Mouse (Mus musculus): Measurements from ENCODE around the gene Actr8.

Gene Actr8

GRCm38 (mm10) chr14:29978254-29979204 lies at the start of gene Actr8:
Actr8 (plus strand) TSS chr14:29978337.
- peak; percentile 93 to 95 for DNase-seq (ENCODE audit: low spot score in 2 of 2)

- DNase-seq (ENCODE audit: low spot score in 2 of 2) = no peak
Observed at GRCm38 (mm10) chr14:29928966-29929365, 49.2 kb upstream of the Actr8 start.

DNA sequence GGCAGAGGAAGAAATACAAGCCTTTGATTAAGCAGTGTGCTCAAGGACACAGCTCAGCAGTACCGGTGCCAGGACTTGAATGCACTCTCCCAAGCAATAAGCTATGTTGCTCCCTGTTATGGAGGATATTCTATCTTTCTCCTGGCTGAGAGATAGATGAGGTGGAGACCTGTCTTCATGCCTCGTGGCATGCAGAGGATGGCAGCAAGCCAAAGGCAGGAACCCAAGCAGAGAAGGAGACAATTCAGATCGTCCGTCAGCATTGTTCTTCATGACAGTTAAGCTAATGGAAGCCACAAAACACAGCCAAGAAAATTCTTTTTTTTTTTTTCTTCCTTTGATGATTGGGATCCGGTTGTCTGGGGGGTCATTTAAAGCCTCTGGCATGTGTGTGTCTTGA lies 42.6 kb upstream of the Actr8 start:
- DNase-seq (ENCODE audit: low spot score in 2 of 2) = peak in 1 of 2 experiments; percentile 22

DNA sequence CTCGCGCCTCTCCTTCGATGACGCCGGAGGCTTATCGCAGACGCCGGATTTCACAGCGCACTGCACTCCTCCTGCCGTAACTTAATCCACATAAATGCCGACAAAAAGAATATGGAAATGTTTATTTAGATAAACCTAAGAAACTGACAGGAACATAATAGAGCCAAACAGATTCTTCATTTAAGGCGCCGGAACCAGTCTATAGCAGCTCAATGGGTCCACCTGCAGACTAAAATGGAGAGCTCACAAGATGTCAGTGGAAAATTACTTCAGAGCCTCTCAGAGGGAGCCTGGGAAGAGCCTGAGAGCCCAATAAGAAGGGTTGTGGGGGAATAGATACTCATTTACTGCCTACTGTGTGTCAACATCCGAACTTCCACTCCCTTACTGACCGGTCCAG lies 40.7 kb upstream of the Actr8 start:
- DNase-seq (ENCODE audit: low spot score in 2 of 2) = no peak

DNA sequence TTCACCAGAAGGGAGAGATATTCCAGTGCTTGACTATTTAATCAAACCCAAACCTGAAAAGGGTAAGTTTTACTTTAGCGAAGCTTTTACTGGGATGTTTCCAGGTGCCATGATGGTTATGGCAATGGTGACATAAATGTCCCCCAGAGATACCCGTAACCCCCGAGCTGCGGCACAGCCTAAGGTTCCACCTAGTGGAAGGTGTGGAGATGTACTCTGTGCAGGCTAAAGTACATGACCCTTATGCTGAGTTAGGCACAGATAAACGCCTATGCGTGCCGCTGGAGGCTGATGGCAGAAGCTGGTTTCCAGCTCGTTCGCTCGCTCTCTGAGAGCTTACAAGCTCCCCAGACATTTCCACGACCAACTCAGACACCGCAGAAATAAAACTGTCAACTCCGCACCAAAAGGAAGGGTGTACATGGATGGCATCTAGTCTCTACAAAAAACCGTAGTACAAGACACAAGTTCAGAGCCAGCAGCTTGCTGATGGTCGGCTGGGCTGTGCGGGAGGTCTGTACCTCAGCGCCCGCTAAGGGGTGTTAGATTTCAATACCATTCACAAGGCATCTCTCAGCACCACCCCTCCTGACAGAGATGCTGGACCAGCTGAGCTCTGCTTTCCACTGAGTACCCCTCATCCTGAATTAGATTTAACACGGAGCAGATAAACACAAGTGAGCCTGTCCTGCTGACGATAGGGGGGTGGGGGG lies 38.4 kb upstream of the Actr8 start:
- DNase-seq (ENCODE audit: low spot score in 2 of 2) = no peak

DNA sequence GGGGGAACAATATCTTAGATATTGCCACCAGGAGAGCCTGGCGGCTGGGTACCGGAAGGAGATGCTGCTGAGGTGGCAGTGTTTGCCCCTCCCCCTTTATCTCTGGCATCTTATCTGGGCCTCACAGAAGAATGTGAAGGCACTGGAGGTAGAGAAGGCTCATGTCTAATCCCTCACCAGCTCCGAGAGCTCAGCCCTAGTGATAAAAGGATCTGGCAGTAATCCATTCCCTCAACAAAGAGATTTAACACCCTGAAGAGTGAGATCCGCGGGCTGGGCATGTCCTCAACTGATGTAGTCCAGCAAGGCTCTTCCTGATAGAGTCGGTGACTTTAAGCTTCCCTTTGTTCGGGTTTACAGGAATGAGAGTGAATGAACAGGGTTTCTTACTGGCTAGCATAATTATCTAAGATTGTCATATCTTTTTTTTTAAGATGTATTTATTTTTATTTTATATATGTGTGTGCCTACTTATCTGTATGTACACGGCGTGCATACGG lies 37.8 kb upstream of the Actr8 start:
- DNase-seq (ENCODE audit: low spot score in 2 of 2) = no peak

GRCm38 (mm10) chr14:29940877-29941276 lies 37.3 kb upstream of the Actr8 start:
- DNase-seq (ENCODE audit: low spot score in 2 of 2) = peak in 1 of 2 experiments; percentile 61

DNA sequence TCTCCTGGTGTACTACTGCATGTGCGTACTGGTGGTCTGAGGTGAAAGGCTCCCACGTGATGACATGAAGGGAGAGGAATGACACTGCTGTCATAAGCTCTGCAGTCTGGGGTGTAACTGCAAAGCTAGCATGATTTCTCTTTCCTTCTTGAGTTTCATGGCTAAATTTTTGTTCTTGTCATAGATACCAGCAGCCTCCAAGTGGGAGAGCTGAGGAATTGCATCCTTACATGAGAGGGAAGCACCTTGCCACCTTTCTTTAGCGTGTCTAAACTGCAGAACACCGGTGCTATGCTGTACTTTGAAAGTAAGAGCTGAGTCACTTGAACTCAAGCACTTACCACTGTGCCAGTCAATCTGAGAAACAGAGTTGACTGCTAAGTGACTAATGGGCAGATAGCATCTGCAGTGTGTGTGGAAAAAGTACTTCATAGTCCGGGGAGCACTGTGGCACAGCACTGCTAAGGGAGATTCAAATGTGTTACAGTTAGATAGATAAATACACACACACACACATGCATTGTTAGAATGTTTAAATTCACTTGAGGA lies 31.3 kb upstream of the Actr8 start:
- DNase-seq (ENCODE audit: low spot score in 2 of 2) = no peak

DNA sequence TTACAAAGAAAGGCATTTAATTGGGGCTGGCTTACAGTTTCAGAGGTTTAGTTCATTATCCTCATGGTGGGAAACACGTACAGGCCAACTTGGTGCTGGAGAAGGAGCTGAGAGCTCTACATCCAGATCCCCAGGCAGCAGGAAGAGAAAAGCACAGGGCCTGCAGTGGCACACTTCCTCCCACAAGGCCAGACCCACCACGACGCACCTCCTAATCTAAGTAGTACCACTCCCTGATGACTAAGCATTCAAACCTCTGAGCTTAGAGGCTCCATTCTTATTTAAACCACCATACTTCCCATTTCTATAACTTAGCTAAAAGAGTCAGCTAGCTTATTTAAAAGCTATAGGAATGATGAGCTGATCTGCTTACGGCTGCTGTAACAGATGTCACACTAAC lies 27.3 kb upstream of the Actr8 start:
- DNase-seq (ENCODE audit: low spot score in 2 of 2) = no peak

DNA sequence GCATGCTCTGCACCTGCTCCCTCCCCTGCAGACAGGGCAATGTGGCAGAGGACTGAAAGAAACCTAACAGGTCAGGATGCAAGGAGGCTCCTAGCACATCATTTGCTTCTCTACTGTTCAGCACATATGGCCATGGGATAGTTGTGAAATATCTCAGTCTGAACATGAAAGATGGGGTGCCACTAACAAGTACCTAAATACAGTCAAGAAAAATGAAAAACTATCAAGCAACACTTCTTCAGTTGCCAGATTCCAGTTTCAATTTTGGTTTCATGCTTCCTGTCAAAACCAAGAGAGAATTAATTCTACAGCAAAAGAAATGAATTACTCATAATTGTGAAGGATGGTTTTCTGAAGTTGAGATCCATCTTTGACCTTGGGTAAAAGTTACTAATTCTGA lies 20.7 kb upstream of the Actr8 start:
- DNase-seq (ENCODE audit: low spot score in 2 of 2) = no peak

DNA sequence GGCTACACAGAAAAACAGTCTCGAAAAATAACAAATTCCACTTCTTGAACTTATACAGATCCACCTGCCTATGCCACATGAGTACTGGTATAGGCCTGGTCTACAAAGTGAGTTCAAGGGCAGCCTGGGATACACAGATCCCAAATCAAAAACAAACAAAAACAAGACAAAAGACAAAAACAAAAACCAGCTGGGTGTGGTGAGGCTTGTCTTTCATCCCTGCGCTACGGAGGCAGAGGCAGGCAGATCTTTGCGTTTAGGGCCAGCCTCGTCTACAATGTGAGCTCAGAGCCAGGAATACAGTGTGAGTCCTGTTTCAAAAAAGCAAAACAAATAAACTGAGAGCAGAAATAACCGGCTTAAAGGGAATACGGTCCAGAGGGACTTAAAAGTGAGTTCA lies 10.5 kb upstream of the Actr8 start:
- no peak for DNase-seq (ENCODE audit: low spot score in 2 of 2)

GRCm38 (mm10) chr14:29968075-29968821 lies 9.9 kb upstream of the Actr8 start, which contains the start of gene Selenok:
Selenok (plus strand) TSS chr14:29968308.
- peak; percentile 66 to 89 for DNase-seq (ENCODE audit: low spot score in 2 of 2)

GRCm38 (mm10) chr14:29971446-29971845 lies 6.7 kb upstream of the Actr8 start:
- DNase-seq (ENCODE audit: low spot score in 2 of 2) = no peak

DNA sequence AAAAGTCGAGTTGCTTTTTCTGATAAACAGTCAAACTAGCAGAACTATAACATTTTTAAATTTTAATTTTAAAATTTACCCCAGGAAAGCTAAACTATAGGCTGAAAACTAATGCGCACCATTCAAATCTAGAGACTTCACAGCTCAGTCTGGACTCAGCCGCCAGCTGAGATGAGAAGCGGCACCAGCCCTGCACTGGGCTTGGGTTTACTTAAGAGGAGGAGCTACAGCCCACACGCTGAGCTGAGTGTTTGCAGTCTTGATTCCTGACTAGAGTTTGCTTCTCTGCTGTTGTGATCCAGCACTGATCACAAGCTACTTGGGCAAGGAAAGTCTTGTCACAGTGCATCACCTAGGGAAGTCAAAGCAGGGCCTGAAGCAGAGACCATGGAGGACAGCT lies 6.1 kb upstream of the Actr8 start:
- no peak for DNase-seq (ENCODE audit: low spot score in 2 of 2)

DNA sequence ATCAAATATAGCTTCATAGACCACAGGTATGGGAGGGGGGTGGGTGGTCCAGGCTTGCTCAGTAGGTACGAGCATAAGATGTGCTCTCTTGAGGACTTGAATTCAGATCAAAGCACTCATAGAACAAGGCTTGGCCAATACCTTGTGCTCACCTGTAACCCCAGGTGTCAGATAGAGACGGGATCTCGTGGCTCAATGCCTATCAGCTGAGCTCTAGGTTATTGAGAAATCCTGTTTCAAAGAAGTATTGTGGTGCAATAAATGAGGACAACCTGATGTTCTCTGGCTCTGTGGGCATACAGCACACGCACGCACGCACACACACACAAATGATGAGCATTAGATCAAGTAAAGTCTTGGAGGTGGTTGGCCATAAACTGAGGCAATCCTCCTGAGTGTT lies 1.2 kb upstream of the Actr8 start:
- no peak for DNase-seq (ENCODE audit: low spot score in 2 of 2)

DNA sequence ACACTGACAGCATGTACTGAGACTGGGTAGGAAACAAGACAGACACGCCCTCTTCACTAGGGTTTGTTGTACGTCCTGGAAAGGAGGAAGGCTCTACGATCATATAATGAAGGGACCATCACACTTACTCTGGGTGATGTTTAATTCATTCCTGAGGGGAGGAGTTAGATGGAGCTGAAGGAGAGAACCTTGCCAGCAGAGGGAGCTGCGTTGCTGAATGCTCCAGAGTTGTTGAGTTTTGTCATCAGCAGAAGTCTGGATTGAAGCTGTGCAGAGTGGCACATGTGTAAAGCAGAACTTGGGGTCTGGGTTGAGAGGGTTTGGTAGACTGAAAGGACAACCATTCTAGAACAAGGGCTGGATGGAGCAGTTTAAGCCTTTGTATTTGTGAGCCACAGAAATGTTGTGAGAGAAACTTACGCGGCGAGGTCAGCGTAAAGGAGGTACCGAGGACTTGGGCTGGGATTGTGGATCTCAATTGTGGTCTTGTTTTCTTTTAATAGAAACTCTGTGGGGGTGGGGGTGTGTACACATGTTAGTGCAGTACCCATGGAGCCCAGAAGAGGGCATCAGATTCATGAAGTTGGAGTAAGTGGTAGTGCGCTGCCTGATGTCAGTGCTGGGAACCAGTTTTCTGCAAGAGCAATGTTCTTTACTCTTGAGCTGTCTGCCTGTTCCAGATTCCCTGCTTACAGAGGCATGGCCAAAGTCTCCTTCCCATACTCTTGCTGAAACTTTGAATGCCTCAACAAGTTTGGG lies 2.5 kb downstream of the Actr8 start:
- DNase-seq (ENCODE audit: low spot score in 2 of 2) = peak in 1 of 2 experiments; percentile 16

DNA sequence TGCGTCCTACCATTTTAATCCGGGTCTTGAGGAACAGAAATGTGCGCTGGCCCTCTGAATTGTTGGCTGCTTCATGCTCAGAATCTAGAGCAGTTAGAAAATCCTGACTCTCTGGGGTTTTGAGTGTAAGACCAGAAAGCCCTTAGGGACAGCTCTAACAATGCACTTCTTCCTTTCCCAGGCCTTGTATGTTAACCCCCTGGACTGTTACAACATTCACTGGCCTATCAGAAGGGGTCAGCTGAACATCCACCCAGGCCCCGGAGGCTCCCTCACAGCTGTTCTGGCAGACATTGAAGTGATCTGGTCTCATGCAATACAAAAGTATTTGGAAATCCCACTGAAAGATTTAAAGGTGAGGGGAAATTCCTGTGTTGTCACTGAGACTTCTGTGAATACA lies 8.0 kb downstream of the Actr8 start:
- DNase-seq (ENCODE audit: low spot score in 2 of 2) = no peak

DNA sequence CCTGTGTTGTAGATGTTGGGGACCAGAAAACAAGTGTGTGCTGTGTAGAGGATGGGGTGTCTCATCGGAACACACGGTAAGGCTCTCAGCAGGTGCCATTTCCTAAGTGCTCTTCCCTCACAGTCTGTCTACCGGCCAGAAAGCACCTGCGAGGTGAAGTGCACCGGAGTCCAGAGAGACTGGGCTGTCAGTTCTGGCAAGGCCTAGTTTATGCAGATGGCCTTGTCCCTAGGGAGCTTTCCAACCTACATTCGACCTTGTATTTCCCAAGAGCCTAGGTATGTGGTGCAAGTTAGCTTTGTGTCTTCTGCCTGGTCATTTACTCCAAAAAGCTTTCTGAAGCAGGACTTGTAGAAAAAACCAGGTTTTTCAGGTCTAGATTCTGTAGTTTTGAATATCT lies 9.1 kb downstream of the Actr8 start:
- no peak for DNase-seq (ENCODE audit: low spot score in 2 of 2)

DNA sequence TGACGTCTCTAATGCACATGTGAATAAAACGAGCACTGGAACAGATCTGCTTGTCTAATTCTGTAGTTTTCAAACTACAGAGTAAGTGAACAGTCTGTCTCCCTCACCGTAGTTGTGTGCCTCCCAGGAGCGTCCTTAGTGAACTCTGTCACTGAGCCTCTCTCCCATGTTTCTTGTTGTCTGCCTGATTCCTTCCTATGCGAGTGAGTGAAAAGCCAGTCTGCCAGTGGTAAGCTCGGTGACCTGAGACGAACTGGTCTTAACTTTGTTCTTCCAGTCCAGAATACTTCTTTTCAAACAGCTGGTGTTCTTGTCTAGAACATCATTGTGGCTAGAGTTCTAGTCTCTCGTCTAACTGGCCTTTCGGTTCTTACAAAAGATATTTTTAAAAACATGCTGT lies 9.6 kb downstream of the Actr8 start:
- DNase-seq (ENCODE audit: low spot score in 2 of 2) = no peak

DNA sequence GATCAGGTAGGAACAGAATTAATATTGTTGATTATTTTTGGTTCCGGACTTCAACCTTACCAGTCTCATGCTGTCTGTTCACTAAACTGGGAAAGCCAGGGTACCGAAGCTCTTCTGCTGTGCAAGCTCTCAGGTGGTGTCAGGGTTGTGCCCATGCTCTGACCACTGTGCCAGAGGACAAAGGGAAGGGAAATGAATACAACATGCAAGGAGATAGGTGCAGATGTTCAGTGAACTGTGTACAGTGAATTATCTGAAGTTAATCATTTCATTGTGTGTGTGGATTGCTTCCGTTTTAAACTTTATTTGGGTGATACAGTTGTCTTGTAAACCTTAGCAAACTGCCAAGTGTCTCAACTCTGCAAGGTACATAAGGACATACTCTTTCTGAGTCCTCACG lies 10.2 kb downstream of the Actr8 start:
- DNase-seq (ENCODE audit: low spot score in 2 of 2) = no peak

GRCm38 (mm10) chr14:29994976-29995375 lies 16.8 kb downstream of the Actr8 start:
- DNase-seq (ENCODE audit: low spot score in 2 of 2) = no peak
